Mouse (Mus musculus): ENCODE measurements around the gene U2af1l4.

U2af1l4 gene

DNA sequence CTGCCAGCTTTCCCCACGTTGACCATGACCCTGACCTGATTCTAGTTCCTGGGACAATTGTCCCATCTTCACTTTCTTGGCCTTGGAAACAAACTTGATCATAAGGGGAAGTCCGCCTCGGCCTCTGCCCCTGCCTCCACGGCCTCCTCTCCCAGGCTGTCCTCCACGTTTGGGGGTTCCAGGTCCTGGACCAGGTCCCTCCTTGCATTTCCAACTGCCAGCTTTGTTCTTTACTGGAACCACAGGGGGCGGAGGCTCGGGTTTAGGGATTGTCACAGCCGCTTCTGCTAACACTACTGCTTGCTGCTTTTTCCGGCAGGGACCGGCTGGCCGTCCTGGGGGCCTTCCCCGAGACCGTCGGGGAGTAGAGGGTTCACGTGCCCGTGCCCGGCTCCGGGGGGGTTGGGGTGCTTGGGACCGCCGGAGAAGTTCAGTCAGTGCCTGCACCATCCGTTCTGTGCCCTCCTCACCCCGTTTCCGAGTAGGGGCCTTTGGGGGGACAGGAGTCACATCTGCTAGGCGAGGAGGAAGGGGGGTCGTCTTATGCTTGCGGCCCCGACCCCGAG is 23.4 kb downstream of the U2af1l4 start:
- no peak for DNase-seq (ENCODE audit: low read depth in 2 of 2, low spot score in 2 of 2)

DNA sequence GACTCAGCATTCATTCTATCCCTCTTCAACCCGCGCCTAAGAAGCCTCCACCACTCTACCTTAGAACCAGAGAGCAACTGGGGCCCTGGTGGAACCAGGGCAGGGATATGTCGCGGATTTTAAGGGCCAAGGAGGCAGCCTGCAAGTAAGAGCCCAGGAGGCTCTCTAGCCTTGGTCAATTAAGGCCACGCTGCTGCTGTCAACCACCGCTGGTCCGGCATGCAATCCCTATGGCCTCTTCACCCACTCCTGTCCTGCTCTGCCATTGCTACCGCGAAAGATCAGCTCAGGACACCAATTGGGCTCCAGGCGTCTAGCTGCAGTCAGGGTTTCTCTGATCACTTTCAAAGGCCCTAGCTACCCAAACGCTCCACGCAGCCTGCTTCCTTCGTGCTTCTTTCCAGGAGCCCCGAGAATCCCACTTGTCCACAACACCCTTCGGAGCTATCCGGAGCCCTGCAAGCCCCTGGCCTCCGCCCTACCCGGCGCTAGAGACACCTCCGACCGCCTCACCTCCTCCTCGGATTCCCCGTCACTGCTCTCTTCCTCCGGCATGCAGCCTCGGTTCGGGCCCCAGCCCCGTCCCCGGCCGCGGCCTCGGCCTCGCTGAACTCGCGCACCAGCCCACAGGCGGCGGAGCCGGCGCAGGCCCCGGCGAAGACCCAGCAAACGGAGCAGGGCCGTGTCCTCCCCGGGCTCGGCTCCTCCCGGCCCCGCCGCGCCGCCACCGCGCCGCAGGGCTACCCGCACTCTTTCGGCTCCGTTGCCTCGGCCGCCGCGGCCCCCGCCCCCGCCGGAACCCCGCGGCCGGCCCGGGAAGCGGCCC is 25.0 kb downstream of the U2af1l4 start:
- peak; percentile 40 to 45 for DNase-seq (ENCODE audit: low read depth in 2 of 2, low spot score in 2 of 2)

DNA sequence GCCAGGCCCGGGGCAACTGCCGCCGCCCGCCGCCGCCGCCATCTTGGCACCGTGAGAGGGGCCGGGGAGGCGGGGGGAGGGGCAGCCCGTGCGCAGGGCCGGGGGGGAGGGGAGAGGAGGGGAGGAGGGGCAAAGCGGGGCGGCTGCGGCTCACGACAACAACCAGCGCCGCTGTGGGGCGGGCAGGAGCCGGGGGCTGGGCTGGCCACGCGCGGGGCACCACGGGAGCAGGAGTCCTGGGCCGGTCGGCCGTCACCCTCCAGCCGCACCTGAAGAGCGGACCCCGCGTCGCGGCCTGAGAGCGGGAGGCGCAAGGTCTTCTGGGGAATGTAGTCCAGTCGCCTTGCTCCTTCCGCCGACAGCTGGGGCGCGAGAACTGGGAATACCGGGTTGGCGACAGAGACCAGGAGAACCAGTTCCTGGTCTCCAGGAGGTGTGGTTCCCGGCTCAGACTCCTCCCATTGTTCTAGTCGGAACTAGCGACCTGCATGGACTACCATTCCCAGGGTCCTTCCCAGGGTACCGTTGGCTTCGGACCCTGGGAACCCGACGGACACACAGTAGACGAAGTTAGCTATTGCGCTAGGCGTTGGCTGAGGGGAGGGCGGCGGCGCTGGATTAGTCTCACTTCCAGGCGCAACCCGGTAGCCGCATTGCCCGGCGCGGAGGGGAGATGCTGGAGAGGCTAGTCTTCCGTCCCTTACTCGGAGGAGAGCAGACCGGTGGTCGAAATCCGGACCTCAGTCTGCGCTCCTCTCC is 25.8 kb downstream of the U2af1l4 start, which contains the start of gene Kmt2b:
Kmt2b (minus strand) TSS at position 51 of the 759 bp plus-strand sequence.
- DNase-seq (ENCODE audit: low read depth in 2 of 2, low spot score in 2 of 2) = peak; percentile 76 to 81

DNA sequence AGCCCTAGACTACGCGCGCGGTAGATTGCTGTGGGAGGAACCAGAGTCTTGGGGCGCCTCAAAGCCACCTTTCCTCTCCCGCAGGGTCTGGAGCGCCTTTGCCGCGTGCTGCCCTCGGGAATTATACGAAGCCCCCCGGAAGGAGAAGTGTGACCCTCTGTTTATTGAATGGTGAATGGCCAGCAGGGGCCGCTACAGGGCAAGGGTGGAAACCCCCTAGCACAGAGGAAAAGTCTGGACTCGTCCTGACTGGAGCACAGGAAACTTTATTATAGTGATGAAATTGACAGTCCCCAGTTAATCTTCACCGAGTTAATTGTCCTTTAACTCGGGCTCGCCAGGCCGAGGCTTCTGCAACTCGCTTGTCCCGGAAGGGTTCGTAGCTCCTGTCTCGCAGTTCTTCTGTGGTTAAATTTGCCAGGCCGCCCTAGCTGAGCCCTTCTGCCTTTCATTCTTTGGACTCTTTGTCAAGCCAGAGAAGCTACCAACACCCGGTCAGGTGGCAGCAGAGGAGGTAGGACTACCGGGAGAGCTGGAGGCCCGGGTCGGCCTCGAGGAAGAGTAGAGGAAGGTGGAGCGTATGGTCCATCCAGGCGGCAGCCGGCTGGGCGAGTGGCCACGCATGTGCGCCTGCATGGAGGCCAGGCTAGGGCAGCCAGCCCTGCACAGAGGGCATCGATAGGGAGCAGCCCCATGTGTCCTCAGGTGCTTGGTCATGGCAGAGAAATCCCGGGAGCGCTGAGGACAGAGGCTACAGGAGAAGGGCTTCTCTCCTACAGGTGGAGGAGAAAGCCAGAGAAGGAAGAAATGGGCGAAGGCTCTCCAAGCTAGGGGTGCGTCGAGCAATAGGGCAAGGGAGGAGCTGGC is 26.6 kb downstream of the U2af1l4 start:
- peak; percentile 59 to 72 for DNase-seq (ENCODE audit: low read depth in 2 of 2, low spot score in 2 of 2)

DNA sequence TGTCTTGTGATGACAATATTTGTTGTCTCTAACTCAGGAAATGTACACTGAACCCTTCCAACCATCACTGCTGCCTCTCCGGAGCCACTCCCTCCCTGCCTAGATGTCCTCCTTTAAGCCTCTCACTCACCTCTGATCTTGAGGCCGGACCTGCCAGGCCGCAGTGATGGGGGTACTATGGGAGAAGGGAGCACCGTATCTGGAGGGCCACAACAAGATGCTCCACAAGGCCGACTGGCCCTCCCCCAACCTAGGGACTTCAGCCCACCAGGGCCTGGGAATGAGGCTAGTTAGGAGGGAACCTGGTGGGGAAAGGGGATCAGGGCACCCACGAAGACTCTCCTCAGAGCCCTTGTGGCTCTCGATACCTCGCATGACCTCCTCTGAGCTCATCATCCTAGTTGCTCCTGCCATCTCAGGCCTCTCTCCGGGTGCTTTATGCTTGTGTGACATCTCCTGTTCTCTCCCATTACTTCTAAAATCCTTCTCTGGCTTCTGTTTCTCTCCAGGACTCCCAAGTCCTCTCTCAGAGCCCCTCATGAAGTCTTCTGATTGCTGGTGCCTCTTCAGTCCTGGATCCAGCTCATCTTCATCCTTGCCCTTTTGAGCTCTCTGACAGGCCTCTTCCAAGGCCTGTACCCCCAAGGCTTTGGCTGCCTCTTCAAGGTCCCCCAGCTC is 28.0 kb downstream of the U2af1l4 start:
- DNase-seq (ENCODE audit: low read depth in 2 of 2, low spot score in 2 of 2) = no peak

DNA sequence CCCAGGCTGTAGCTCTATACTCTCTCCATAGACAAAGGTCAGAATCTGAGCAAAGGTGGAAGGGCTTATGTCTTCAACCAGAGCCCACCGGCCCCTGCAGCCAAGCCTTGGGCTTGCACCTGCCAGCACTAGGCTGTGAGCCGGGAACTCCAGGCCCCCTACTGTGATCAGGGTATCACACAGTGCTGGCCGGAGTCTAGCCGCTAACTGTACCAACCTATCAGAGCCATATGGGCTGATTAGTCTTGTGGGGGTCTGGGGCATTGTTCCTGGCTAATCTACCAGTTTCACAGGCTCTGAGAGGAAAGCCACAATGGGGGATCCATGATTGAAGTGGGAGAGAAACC is 28.5 kb downstream of the U2af1l4 start:
- no peak for DNase-seq (ENCODE audit: low read depth in 2 of 2, low spot score in 2 of 2)

DNA sequence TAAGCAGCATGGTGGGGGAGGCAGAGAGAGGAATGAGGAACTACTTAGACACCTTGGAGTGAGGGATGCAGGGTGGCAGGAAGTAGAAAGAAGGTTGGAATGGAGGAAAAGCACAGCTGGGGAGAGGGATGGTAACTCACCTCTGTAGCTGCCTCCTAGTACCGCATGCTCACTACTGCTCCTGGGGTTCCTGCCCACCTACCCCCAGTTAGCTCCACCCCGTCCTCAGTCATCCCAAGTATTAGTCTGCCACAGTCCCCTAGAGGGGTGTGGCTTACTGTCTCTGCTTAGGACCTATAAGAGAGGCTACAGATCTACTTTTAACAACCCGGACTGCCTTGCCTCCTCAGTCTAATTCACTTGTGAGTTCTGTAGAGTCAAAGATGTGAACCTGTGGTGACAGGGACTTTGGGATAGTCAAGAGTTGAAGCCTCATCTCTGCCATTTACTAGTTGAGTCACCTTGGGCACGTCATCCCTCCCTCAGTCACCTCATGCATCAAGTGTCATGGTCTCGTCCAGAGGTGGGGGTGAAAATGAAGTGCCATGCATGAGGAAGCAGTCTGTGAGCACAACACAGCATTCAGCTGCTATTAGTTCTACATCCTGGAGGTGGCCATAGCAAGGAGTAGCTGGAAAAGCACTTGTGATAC is 29.8 kb downstream of the U2af1l4 start:
- no peak for DNase-seq (ENCODE audit: low read depth in 2 of 2, low spot score in 2 of 2)

DNA sequence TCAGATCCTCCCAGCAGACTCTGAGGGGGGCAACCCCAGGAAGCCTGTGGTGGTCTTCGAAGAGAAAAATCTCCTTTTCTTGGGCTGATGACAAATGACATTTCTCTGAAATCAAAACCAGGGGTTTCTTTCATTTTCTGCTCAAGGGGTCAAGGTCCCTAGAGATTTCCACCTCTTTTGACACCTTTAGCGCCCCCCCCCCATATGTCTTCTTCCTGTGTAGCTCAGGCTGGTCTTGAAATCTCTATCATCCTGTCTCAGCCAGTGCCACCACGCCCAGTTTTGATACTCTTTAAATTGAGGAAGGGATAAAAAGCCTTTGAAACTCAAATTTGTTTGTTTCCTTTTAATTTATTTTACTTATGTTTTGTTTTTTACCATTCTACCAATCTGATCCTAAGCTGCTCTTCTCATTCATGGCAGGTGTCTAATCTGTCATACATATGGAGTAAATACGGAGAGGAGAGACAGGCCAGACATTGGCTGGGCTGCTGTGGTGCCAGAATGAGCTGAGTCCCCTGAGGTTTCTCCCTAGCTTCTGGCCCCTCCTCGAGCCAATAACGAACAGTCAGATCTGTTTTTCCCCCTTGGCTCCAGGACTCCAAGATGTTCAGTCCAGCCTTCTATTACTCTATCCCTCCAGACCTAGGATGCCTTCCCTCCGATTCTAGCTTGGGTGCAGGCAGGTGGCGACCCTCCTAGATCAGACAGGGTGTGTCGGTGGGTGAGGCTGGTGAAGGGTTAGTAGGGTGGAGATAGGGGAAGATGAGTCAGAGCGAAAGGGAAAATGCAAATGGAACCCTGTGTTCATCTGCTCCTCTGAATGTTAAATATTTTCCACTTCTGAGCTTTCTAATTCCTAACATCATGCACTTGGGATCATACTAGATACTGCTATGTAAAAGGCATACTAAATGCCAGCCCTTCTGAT is 30.7 kb downstream of the U2af1l4 start:
- no peak for DNase-seq (ENCODE audit: low read depth in 2 of 2, low spot score in 2 of 2)

DNA sequence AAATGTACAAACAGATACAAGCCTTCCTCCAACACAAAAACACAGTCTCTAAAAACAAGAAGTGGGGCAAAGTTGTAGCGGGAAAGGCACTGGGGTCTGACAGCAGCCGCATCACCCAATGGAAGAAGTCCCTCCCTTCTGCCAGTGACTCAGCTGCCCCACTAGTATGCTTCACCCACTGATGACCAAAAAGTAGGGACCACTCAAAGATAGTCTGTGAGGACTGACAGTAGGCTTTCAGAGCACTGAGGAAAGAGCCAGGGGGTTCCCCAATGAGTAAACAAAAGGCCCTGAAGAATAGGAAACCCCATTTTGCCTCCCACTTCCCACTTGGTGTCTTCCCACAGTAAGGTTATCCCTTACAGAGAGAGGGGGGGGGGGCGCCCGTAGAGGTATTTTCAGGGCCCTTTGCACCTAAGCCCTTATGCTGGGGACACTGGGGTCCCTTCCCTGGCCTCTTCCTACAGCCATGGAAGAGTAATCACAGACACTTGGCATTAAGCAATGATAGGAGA is 31.5 kb downstream of the U2af1l4 start:
- no peak for DNase-seq (ENCODE audit: low read depth in 2 of 2, low spot score in 2 of 2)

DNA sequence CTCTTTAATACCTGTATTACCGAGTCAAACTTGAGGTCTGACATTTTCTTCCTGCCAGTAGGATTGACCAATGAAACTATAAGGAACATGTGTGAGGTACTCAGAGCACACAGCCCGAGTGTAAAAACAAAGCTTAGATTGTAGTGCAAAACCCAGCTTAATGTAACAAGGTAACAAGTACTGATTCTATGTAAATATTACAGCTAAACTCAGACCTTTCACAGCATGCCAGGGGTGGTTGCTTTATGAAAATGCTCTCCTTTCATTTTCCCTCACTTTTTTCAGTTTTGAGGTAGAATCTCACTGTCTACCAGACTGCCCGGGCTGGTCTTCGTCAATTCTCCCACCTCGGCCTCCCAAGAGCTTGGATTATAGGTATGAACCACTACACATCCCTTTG is 33.0 kb downstream of the U2af1l4 start:
- DNase-seq (ENCODE audit: low read depth in 2 of 2, low spot score in 2 of 2) = no peak

DNA sequence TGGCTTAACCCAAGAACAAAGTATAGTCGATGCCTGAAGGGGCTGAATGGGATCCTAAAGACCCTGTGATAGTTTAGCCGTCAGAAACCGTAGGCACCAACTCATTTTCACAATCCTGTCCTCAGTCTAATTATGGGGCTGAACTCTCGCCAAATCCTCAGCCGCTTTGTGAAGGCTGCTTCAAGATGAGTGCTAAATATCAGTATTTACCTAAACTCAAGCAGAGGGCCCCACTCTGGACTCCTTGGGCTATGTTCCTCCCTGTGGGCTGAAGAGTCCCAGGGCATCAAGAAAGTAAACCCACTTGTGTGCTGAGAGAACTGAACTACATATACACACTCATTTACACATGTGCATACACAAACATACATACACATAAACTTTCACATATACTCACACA is 33.7 kb downstream of the U2af1l4 start:
- DNase-seq (ENCODE audit: low read depth in 2 of 2, low spot score in 2 of 2) = no peak

DNA sequence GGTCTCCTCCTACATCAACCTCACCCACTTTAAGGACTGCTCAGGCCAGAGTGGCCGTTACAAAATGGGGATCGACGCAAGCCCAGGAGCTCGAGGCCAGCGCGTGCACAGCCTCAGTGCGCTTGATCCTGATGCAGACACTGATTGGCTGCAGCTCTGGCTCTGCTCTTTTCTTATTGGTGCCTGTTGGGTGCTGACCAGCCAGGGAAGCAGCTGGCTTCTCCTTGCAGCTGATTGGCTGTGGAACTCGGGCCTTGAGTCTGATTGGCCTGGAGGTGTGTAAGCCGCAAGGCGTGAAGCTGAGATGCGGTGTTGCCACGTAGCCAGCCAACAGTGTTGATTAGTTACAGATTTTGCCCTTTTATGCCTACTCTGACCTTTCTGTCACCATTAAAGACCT is 35.7 kb downstream of the U2af1l4 start, which contains the start of gene Zbtb32:
Zbtb32 (minus strand) TSS at position 124 of the 400 bp plus-strand sequence.
- no peak for DNase-seq (ENCODE audit: low read depth in 2 of 2, low spot score in 2 of 2)

DNA sequence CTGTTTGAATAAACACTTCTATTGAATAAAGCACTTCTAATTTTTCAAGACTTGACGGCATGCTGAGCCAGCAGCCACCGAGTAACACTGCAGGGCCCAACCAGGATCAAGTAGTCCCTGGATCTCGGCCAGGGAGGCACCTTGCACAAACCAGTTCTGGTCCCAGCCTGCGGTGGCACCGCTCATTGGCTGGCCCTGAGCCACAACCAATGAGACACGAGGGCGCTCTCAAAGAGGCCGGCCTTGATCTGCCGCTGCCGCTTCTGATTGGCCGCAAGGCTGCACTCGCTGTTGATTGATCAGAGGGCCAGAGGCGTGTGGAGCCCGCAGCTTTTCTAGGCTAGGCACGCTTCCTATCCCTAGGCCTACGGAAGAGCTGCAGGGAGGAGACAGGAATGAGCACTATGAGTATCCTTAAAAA is 36.8 kb downstream of the U2af1l4 start:
- DNase-seq (ENCODE audit: low read depth in 2 of 2, low spot score in 2 of 2) = peak in 1 of 2 experiments; percentile 14

DNA sequence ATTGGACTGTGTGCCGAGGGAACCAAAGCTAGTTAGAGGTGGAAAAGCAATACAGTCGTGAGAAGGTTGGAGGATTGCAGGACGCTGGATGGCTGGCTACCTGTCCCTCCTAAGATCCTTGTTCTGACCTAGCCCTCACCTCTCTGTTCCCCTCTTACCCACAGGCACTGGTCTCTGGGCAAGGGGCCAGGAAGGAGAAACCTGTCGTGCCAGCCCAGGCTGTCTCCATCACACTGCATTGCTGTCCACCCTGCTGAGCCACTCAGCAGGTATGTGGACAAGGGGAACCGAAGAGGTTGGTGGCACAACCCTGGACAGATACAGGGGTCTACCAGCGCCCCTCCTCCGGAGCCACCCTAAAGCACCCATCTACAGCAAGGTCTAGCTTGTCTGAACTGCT is 37.5 kb downstream of the U2af1l4 start:
- no peak for DNase-seq (ENCODE audit: low read depth in 2 of 2, low spot score in 2 of 2)

DNA sequence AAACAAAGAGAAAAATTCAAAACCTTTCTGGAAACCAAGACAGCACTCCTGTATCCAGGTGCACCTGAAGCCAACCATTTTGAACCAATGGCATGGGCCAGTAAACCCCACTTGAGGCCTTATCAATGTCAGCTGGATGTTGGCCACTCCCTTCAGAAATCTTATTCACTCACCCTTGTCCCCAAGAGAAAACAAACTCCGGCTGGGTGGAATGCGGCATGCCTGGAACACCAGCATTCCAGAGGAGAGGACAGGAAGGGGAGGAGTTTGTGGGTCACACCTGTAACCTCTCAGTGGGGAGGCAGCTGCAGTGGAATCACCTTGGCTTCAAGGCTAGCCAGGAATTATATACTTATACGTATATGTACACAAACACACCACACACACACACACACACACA is 39.5 kb downstream of the U2af1l4 start:
- DNase-seq (ENCODE audit: low read depth in 2 of 2, low spot score in 2 of 2) = no peak

DNA sequence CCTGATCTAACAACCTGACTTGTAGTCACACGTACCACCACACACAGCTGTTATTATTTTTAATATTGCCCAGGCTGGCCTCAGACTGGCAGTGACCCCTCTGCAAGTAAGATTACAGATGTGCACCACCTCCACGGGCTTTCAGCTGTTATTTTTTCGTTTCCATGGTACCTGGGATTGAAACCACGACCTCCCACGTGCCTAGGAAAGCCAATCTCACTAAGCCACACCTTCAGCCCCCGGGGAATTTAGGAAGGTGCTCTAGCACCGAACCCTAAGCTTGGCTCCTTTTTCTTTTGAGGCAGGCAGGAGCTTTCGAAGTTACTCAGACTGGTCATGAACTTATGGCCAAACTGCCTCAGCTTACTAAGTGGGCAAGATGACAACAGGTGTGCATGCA is 41.3 kb downstream of the U2af1l4 start:
- no peak for DNase-seq (ENCODE audit: low read depth in 2 of 2, low spot score in 2 of 2)

DNA sequence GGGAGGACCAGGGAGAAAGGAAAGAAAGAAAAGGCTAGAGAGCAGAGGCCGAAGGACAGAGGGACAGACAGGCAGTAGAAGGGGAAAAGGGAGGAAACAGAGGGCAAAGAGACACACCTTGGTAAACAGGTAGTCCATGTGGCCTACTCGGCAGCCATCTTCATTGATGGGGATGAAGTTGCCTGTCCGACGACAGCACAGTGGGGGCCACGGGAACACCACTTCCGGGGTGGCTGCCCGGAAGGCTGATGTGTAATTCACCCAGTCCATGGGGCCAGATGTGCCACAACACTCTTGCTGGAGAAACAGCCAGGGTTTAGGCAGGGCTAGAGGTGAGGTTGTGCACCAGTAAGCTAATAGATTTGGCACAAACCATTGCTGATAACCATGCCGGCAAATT is 41.8 kb downstream of the U2af1l4 start:
- no peak for DNase-seq (ENCODE audit: low read depth in 2 of 2, low spot score in 2 of 2)

DNA sequence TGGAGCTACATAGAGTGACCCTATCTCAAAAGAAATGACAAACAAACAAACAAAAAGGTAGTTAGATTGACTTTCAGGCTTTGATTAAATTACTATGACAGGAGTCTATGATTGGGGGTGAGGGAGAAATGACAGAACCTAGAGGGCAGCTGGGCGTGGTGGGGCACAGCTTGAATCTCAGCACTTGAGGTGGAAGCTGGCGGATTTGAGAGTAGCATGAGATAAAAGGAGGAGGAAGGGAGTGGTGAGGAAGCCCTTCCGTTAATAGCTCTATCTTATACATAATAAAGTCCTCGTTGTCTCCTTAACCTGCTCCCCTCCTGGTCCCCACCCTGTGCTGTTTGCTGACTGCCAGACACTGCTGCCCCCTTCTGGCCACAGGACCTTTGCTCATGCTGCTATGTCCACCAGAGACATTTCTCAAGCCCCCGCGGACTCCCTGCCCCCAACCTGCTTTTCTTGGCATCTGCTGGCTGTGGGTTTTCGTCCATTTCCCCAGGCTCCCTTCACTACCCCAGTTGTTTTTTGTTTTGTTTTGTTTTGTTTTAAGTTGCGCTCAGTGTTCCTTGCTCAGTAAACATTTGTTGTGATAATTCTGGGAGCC is 44.7 kb downstream of the U2af1l4 start:
- DNase-seq (ENCODE audit: low read depth in 2 of 2, low spot score in 2 of 2) = peak; percentile 48 to 67
